Mouse (Mus musculus) small intestine, adult 2 months (tissue): ENCODE results near the gene Gm17018.

Experiments used
- CTCF ChIP-seq: fragments of 200-500 bp; IDR thresholded peaks from 2 replicates; pipeline ENCODE4 v1.5.1; 2012; ENCODE audit warnings: low read depth, mild to moderate bottlenecking, control low read depth, inconsistent platforms, low read length, moderate library complexity, mixed read lengths; ENCODE audit not compliant: insufficient replicate concordance, insufficient read length; ENCODE audit errors: extremely low read depth
- POLR2A ChIP-seq: fragments of 200-500 bp; IDR thresholded peaks from 2 replicates; pipeline ENCODE4 v1.6.1; 2012; ENCODE audit warnings: low read depth, mild to moderate bottlenecking, control low read depth, inconsistent platforms, low read length, moderate library complexity

GRCm38 (mm10) chr19:45619744-45620501 is 59.5 kb downstream of the Gm17018 start:
- TF ChIP-seq POLR2A (no peak), CTCF (no peak)
